Mouse (Mus musculus): ENCODE measurements around the gene Brap. TPM values are rescaled to one million over a fixed set of nuclear protein-coding genes. Genes with fewer than 3 reads are reported as not detected.

Gene Brap
- polyA plus RNA-seq, 1 experiment from 2014 or later: 22.7 TPM

- WGBS (ENCODE audit: insufficient replicate concordance): 64% methylated on average over 6 of the region's 6 CpGs
- Histone ChIP-seq H3K27me3 (ENCODE audit: control insufficient read depth, insufficient read depth, low read depth, low read length) (no peaks in the 10 kb centered on the region), H3K4me2 (ENCODE audit: low read depth, low read length) (no peak overlapping the region), H3K4me3 (ENCODE audit: low read depth, low read length) (no peak overlapping the region), H3K36me3 (ENCODE audit: control insufficient read depth, insufficient read depth) (peaks cover 2% of the 10 kb centered on the region), H3K9me3 (replicated peaks; ENCODE audit: control insufficient read depth, low read length) (no peaks in the 10 kb centered on the region), H3K9ac (ENCODE audit: low read depth, low read length) (no peak overlapping the region), H3K4me1 (ENCODE audit: control insufficient read depth, low read depth, low read length) (peaks cover 36% of the 10 kb centered on the region), H3K27ac (ENCODE audit: low read length) (no peak overlapping the region)
- ATAC-seq (ENCODE audit: low read depth): no peak
These were observed 54.6 kb downstream of the Brap start for GRCm38 (mm10) chr5:121714928-121715327.

GRCm38 (mm10) chr5:121718462-121718861, 58.1 kb downstream of the Brap start:
- 64% methylated on average over 5 of the region's 5 CpGs for WGBS (ENCODE audit: insufficient replicate concordance)
- H3K27me3 ChIP-seq (ENCODE audit: control insufficient read depth, insufficient read depth, low read depth, low read length): no peaks in the 10 kb centered on the region

GRCm38 (mm10) chr5:121720888-121721585, 60.7 kb downstream of the Brap start:
- H3K9ac ChIP-seq (ENCODE audit: low read depth, low read length): no peak overlapping the region
- no peak overlapping the region for H3K4me2 ChIP-seq (ENCODE audit: low read depth, low read length)
- peaks cover 27% of the 10 kb centered on the region for H3K4me1 ChIP-seq (ENCODE audit: control insufficient read depth, low read depth, low read length)
- H3K27me3 ChIP-seq (ENCODE audit: control insufficient read depth, insufficient read depth, low read depth, low read length): no peaks in the 10 kb centered on the region
- H3K9me3 ChIP-seq (replicated peaks; ENCODE audit: control insufficient read depth, low read length): no peaks in the 10 kb centered on the region
- no peak overlapping the region for H3K27ac ChIP-seq (ENCODE audit: low read length)
- H3K4me3 ChIP-seq (ENCODE audit: low read depth, low read length): no peak overlapping the region
- ATAC-seq (ENCODE audit: low read depth): no peak
- WGBS (ENCODE audit: insufficient replicate concordance): 83% methylated on average over 5 of the region's 5 CpGs
- peaks cover 2% of the 10 kb centered on the region for H3K36me3 ChIP-seq (ENCODE audit: control insufficient read depth, insufficient read depth)

More at GRCm38 (mm10) chr5:121718462-121718861, 58.1 kb downstream of the Brap start:
- H3K4me2 ChIP-seq (ENCODE audit: low read depth, low read length): no peak overlapping the region
- ATAC-seq (ENCODE audit: low read depth): no peak
- H3K27ac ChIP-seq (ENCODE audit: low read length): no peak overlapping the region
- H3K36me3 ChIP-seq (ENCODE audit: control insufficient read depth, insufficient read depth): peaks cover 2% of the 10 kb centered on the region
- peaks cover 29% of the 10 kb centered on the region for H3K4me1 ChIP-seq (ENCODE audit: control insufficient read depth, low read depth, low read length)
- no peak overlapping the region for H3K9ac ChIP-seq (ENCODE audit: low read depth, low read length)
- H3K4me3 ChIP-seq (ENCODE audit: low read depth, low read length): no peak overlapping the region
- H3K9me3 ChIP-seq (replicated peaks; ENCODE audit: control insufficient read depth, low read length): no peaks in the 10 kb centered on the region

- H3K4me1 ChIP-seq (ENCODE audit: control insufficient read depth, low read depth, low read length): peaks cover 21% of the 10 kb centered on the region
- ATAC-seq (ENCODE audit: low read depth): peak; percentile 56; the same call in 1 of the 2 replicates
- no peak overlapping the region for H3K9ac ChIP-seq (ENCODE audit: low read depth, low read length)
- 47% methylated on average over 3 of the region's 3 CpGs for WGBS (ENCODE audit: insufficient replicate concordance)
- H3K9me3 ChIP-seq (replicated peaks; ENCODE audit: control insufficient read depth, low read length): no peaks in the 10 kb centered on the region
- no peak overlapping the region for H3K27ac ChIP-seq (ENCODE audit: low read length)
- H3K36me3 ChIP-seq (ENCODE audit: control insufficient read depth, insufficient read depth): peaks cover 2% of the 10 kb centered on the region
- H3K4me2 ChIP-seq (ENCODE audit: low read depth, low read length): no peak overlapping the region
- H3K4me3 ChIP-seq (ENCODE audit: low read depth, low read length): no peak overlapping the region
- no peaks in the 10 kb centered on the region for H3K27me3 ChIP-seq (ENCODE audit: control insufficient read depth, insufficient read depth, low read depth, low read length)
These were observed 61.5 kb downstream of the Brap start for GRCm38 (mm10) chr5:121721841-121722240.

- WGBS (ENCODE audit: insufficient replicate concordance): 84% methylated on average over 1 of the region's 1 CpGs
- H3K27me3 ChIP-seq (ENCODE audit: control insufficient read depth, insufficient read depth, low read depth, low read length): no peaks in the 10 kb centered on the region
- no peaks in the 10 kb centered on the region for H3K9me3 ChIP-seq (replicated peaks; ENCODE audit: control insufficient read depth, low read length)
- H3K4me2 ChIP-seq (ENCODE audit: low read depth, low read length): no peak overlapping the region
- H3K27ac ChIP-seq (ENCODE audit: low read length): no peak overlapping the region
- no peak overlapping the region; the same call in 1 of the 2 replicates for H3K9ac ChIP-seq (ENCODE audit: low read depth, low read length)
- H3K4me3 ChIP-seq (ENCODE audit: low read depth, low read length): no peak overlapping the region
- no peaks in the 10 kb centered on the region for H3K36me3 ChIP-seq (ENCODE audit: control insufficient read depth, insufficient read depth)
- peak; percentile 30; the same call in 1 of the 2 replicates for ATAC-seq (ENCODE audit: low read depth)
- peaks cover 17% of the 10 kb centered on the region for H3K4me1 ChIP-seq (ENCODE audit: control insufficient read depth, low read depth, low read length)
These were observed 64.3 kb downstream of the Brap start for GRCm38 (mm10) chr5:121724678-121725077.

GRCm38 (mm10) chr5:121730057-121730456, 69.7 kb downstream of the Brap start:
- Histone ChIP-seq H3K36me3 (ENCODE audit: control insufficient read depth, insufficient read depth) (no peaks in the 10 kb centered on the region), H3K9ac (ENCODE audit: low read depth, low read length) (no peak overlapping the region), H3K4me2 (ENCODE audit: low read depth, low read length) (no peak overlapping the region), H3K27me3 (ENCODE audit: control insufficient read depth, insufficient read depth, low read depth, low read length) (no peaks in the 10 kb centered on the region), H3K9me3 (replicated peaks; ENCODE audit: control insufficient read depth, low read length) (no peaks in the 10 kb centered on the region), H3K4me3 (ENCODE audit: low read depth, low read length) (no peak overlapping the region), H3K4me1 (ENCODE audit: control insufficient read depth, low read depth, low read length) (no peaks in the 10 kb centered on the region; the same call in 1 of the 2 replicates), H3K27ac (ENCODE audit: low read length) (no peak overlapping the region)
- 85% methylated on average over 2 of the region's 2 CpGs for WGBS (ENCODE audit: insufficient replicate concordance)
- peak; percentile 78 for ATAC-seq (ENCODE audit: low read depth)

- H3K27me3 ChIP-seq (ENCODE audit: control insufficient read depth, insufficient read depth, low read depth, low read length): no peaks in the 10 kb centered on the region
- no peak for ATAC-seq (ENCODE audit: low read depth)
- no peaks in the 10 kb centered on the region for H3K36me3 ChIP-seq (ENCODE audit: control insufficient read depth, insufficient read depth)
- peaks cover under 1% of the 10 kb centered on the region; the same call in 1 of the 2 replicates for H3K4me1 ChIP-seq (ENCODE audit: control insufficient read depth, low read depth, low read length)
- no peaks in the 10 kb centered on the region for H3K9me3 ChIP-seq (replicated peaks; ENCODE audit: control insufficient read depth, low read length)
- no peak overlapping the region for H3K4me2 ChIP-seq (ENCODE audit: low read depth, low read length)
- no peak overlapping the region for H3K9ac ChIP-seq (ENCODE audit: low read depth, low read length)
- H3K4me3 ChIP-seq (ENCODE audit: low read depth, low read length): no peak overlapping the region
- WGBS (ENCODE audit: insufficient replicate concordance): 64% methylated on average over 3 of the region's 3 CpGs
- no peak overlapping the region for H3K27ac ChIP-seq (ENCODE audit: low read length)
These were observed 76.3 kb downstream of the Brap start for GRCm38 (mm10) chr5:121736641-121737040.

Other genes starting within 250 kb of the Brap start
- 0.98 and 1.2 TPM in 2 replicates for gene Tmem116, start 208.7 kb upstream of the Brap start, polyA plus RNA-seq (2015; fragmentation: Nextera tagmentation; extraction: Ambion mirVana)
- gene Erp29, start 208.1 kb upstream of the Brap start, polyA plus RNA-seq (2015; fragmentation: Nextera tagmentation; extraction: Ambion mirVana): 80.4 and 86.0 TPM in 2 replicates
- not detected in 2 replicates for gene Adam1b, start 157.1 kb upstream of the Brap start, polyA plus RNA-seq (2015; fragmentation: Nextera tagmentation; extraction: Ambion mirVana)
- 0.29 and 0.30 TPM in 2 replicates for gene Adam1a, start 115.1 kb upstream of the Brap start, polyA plus RNA-seq (2015; fragmentation: Nextera tagmentation; extraction: Ambion mirVana)
- not detected in 2 replicates for gene Gm42878, start 115.1 kb upstream of the Brap start, polyA plus RNA-seq (2015; fragmentation: Nextera tagmentation; extraction: Ambion mirVana)
- 19.2 and 21.3 TPM in 2 replicates for gene Mapkapk5, start 114.7 kb upstream of the Brap start, polyA plus RNA-seq (2015; fragmentation: Nextera tagmentation; extraction: Ambion mirVana)
- 216 and 250 TPM in 2 replicates for gene Aldh2, start 66.7 kb upstream of the Brap start, polyA plus RNA-seq (2015; fragmentation: Nextera tagmentation; extraction: Ambion mirVana)
- 1.8 and 2.1 TPM in 2 replicates for gene Acad12, start 41.6 kb upstream of the Brap start, polyA plus RNA-seq (2015; fragmentation: Nextera tagmentation; extraction: Ambion mirVana)
- 3.9 and 5.5 TPM in 2 replicates for gene Acad10, start within 50 bp of the Brap start, polyA plus RNA-seq (2015; fragmentation: Nextera tagmentation; extraction: Ambion mirVana)
- gene Atxn2, start 50.8 kb downstream of the Brap start, polyA plus RNA-seq (2015; fragmentation: Nextera tagmentation; extraction: Ambion mirVana): 14.5 and 14.6 TPM in 2 replicates
- gene Sh2b3, start 177.1 kb downstream of the Brap start, polyA plus RNA-seq (2015; fragmentation: Nextera tagmentation; extraction: Ambion mirVana): 5.1 and 6.1 TPM in 2 replicates
- 3.9 and 4.0 TPM in 2 replicates for gene Pheta1, start 188.4 kb downstream of the Brap start, polyA plus RNA-seq (2015; fragmentation: Nextera tagmentation; extraction: Ambion mirVana)

Measured in liver, embryonic 16.5 days (tissue).